Mouse (Mus musculus) thymus, adult 2 months (tissue): Measurements from ENCODE around the gene Vstm2l.

Experiments used
- CTCF ChIP-seq: fragments of 200-500 bp; IDR thresholded peaks from 2 replicates; pipeline ENCODE4 v1.5.1; 2012; ENCODE audit warnings: mild to moderate bottlenecking, control low read depth, low read length, moderate library complexity, borderline replicate concordance; ENCODE audit not compliant: control insufficient read depth, poor library complexity, insufficient read depth; ENCODE audit errors: extremely low read depth
- POLR2A ChIP-seq: fragments of 200-500 bp; IDR thresholded peaks from 2 replicates; pipeline ENCODE4 v1.6.1; 2012; ENCODE audit warnings: mild to moderate bottlenecking, low read length, control low read depth, moderate library complexity; ENCODE audit not compliant: control insufficient read depth, poor library complexity, insufficient read depth; ENCODE audit errors: extremely low read depth

GRCm38 (mm10) chr2:157979241-157979640, 64.8 kb downstream of the Vstm2l start:
- TF ChIP-seq POLR2A (no peak), CTCF (no peak)
